Mouse (Mus musculus): ENCODE measurements at regions not wholly inside any gene's neighbourhood (a gene's known extent, or its start where the extent isn't known, plus 50 kb on each side); places are given as distances from the start of the nearest gene placed in this dataset.

- no peak for DNase-seq (ENCODE audit: low spot score in 2 of 2)
Observed at GRCm38 (mm10) chr13:102576871-102577662, 116.3 kb upstream of the Cd180 start.

DNA sequence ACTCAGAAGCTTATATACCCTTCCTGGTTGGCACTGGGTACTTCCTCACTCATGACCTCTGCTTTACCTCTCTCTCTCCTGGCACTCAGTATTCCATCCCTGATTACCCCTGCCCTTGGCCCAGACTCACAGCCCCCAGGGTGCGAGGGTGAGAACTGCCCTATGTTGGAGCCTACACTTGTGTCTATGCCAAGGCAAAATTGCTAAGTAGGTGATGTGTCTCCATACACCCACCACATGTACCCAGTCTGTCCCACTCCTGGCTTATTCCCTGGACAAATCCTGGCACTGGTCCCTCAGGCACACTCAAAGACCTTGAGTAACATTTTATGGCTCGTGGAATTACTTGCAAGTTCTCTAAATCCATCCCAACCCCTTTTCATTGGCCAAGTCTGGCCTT, 114.5 kb upstream of the Cd180 start:
- no peak for DNase-seq (ENCODE audit: low spot score in 2 of 2)

DNA sequence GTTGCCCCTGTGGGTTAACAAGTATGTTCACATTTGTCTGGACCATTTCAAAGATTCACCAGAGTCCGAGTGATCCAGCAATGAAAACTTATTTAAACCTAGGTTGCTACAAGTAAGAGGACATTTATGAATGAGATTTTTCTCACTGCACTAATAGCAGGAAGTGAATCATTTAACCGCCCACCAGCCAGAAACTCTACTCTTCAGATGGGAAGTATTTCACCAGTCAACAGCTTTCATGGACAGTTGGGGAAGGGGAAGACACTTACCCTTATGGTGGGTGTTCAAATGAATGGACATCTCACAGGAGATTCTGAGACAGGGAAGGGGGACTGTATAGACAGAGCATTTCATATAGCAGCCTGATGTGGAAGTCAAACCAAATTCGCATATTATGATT, 113.7 kb upstream of the Cd180 start:
- DNase-seq (ENCODE audit: low spot score in 2 of 2), result no peak

GRCm38 (mm10) chr13:102583984-102584645, 109.2 kb upstream of the Cd180 start:
- DNase-seq (ENCODE audit: low spot score in 2 of 2), result no peak

- no peak for DNase-seq (ENCODE audit: low spot score in 2 of 2)
Observed at GRCm38 (mm10) chr13:102586215-102586614, 107.1 kb upstream of the Cd180 start.

- no peak for DNase-seq (ENCODE audit: low spot score in 2 of 2)
Observed at GRCm38 (mm10) chr13:102589680-102590435, 103.5 kb upstream of the Cd180 start.

DNA sequence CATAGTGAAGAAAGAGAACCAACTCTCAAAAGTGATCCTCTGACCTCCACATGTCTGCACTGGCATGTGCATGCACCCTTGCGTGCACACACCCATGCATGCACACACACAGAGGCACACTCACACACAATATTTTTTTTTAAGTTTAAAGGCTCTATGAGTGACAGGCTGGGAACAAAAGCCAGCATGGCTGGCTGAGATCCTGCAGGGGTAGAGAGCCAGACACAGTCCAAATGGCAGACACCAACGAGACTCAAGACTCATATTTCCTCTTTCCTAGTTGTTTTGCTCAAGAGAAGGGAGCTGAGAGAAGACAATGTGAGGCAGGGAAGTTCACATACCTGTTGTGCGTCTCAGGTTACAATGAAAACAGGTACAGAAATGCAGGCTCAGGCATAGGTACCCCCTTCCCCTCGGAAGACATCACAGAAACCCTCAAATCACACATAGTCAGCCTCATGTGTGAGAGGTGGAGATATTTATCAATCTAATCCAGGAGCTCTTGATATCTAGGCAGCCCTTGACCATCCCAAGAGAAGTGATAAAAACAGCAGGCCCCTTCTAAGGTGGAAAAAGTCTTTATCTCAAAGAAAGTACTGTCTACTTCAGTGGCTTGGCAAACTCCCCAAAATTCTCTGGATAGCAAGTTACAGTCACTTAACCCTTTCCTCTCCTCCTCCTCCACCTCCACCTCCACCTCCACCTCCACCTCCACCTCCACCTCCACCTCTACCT, 101.4 kb upstream of the Cd180 start:
- DNase-seq (ENCODE audit: low spot score in 2 of 2), result no peak

DNA sequence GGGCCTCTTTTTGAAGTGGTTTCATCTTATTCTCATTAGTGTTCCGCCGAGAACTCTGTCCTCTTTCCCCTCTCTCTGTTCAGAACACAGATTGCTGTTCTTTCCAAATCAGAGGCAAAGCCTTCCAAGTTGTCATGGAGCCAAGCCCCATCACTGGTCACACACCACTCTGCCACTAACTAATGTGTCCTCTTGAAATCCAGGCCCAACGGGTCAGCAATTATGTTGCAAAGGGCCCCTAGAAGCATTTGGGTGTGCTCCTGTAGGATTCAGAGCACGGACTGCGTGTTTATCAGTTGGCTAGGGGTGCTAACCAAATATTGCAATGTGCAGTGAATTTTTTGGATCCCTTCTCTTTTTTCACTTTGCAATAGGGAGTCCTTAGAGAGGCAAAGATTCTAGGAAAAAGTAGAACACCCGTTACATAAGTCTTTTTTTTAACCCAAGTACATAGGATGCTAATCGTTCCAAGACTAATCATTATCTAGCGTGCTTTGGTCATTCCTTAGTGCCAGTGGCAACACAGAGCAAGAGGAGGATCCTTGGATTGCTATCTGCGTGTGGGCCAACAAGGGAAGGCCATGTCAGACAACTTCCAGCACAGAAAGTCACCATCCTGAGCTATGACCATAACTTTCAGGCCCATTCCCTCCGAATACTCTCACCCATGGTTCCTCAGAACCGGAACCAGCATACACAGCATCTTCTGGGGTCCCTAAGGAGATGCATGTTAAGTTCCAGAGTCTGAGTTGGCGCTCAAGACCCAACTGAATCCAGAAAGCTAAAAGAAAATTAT, 99.8 kb upstream of the Cd180 start:
- DNase-seq (ENCODE audit: low spot score in 2 of 2), result peak; percentile 60 to 67

DNA sequence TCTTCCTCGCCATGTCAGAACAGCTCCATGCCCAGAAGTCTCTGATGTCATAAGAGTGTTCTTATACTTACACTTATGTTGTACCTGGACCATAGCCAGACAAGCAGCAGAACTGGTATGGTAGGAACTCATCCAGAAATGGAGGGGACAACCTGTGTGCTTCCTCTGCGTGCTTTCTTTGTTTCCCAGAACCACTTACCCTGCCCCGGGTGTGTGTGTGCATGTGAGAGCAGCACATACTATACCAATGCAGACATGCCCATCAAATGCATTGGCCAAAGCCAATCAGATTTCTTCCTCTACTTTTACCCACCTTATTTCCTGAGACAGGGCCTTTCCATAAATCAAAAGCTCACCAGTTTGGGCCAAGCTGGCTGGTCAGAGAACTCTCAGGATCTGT, 99.2 kb upstream of the Cd180 start:
- DNase-seq (ENCODE audit: low spot score in 2 of 2), result no peak

DNA sequence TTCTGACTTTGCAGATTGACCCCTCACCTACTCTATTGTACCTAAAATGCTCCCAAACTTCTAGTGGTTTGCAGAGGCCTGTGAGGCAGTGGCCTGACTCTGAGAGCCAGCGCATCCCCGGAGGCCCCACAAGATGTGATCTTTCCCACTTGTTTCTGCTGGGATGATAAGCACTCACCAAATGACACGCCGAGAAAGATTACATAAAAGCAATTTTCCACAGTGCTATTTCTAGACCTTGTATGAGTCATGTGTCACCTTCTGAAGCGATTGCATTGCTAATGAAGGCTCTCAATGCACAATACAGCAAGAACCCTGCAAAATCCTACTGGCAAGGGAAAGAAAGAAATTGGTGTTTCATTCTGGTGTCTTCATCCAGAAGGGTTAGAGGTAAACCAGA, 97.8 kb upstream of the Cd180 start:
- no peak for DNase-seq (ENCODE audit: low spot score in 2 of 2)

DNA sequence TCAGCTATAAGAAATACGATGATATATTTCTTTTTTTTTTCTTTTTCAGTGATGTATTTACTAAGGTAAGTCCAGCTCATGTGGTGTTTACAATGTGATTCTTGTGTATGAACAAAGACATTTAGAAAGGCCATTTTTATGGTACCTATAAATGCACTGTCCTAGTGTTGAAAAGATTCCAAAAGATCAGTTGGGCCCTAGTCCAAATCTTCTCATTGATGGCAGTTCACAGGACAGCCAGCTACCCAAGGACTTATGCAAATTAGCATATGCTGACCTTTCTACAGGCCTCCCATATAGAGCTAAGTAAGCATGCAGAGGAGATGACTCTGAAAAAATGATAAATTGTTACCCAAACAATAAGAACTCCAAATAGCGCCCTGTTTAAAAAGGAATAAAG, 97.3 kb upstream of the Cd180 start:
- DNase-seq (ENCODE audit: low spot score in 2 of 2), result no peak

DNA sequence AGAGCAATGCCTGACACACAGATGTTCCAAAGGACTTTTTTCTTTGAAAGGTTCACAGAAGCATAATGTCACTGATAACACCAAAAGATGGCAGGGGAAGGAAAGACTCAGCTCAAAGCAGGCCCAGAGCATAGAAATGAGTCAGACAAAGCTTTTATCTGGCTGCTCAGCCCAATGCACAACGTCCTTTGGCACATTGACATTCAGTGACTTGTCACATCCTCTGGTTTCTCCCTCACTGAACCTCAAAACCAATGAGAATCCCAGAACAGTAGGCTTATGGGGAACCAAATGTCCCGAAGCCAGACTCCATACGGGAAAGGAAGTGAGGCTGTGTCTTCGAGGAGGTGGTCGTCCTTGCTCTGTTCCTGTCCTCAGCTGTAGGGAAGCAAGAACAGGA, 95.2 kb upstream of the Cd180 start:
- no peak for DNase-seq (ENCODE audit: low spot score in 2 of 2)

DNA sequence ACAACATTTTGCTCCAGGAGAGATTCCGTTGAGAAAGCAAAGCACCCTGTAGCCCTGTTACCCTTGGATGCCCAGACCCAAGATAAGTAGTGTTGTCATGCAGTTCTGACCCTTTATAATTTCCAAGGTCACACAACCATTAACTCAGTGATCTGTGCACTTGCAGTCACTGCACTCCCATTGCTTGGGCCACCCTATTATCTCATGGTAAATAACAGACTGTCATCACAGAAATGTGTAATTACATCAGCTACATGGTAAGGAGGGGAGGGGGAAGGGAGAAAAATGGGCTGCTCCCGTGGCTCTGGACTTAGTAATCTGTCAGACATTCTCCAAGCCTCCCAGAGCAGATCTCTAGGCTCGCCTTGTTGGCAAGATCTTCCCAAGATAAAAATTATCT, 93.8 kb upstream of the Cd180 start:
- no peak for DNase-seq (ENCODE audit: low spot score in 2 of 2)

GRCm38 (mm10) chr13:102600026-102600425, 93.3 kb upstream of the Cd180 start:
- no peak for DNase-seq (ENCODE audit: low spot score in 2 of 2)

DNA sequence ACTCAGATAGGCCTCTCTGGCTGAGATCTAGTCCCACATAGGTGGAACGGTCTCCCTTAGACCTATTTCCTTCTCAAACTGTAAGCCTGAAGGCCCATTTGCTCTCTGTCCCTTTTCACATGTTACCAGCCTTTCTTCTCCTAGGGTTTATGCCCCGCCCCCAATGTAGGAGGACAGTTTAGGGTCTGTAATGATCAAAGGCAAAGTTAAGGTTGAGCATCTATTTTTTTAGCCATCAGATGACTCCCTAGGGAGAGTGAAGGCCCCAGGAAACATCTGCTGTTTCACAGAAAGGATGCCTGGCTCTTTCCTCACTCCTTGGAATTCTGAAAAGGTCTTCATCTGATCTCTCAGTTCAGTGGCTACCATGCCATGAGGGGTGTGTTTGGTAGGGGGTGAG, 68.9 kb upstream of the Cd180 start:
- no peak for DNase-seq (ENCODE audit: low spot score in 2 of 2)

DNA sequence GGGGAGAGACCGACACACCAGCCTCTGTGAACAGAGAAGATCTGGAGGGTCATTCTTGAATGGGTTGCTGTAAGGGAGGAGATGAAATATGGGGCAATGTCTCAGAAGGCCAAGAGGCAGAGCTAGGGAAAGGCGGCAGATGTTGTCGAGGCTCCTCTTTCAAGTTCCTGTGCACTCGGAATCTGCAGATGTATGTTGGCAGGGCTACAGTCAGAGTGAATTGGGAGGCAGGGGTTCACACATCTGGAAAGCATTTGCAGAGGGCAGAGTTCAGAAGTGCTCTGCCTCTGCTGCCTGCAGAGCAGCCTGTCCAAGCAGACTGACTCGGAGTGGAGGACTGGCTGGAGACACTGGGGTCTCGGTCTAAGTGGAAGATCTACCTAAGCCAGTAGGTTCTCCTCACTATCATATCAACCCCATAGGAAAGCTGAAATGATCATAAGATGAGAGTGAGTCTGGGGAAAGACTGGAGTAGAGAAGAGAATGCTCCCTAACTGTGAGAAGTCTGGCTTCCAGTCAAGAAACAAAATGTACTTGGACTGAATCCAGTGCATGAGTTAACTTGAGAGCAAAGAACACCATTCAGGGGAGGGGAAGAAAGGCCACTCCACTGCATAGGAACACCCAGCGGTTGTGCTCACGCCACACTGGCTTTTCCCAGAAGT, 68.1 kb upstream of the Cd180 start:
- peak; percentile 27 to 72 for DNase-seq (ENCODE audit: low spot score in 2 of 2)

DNA sequence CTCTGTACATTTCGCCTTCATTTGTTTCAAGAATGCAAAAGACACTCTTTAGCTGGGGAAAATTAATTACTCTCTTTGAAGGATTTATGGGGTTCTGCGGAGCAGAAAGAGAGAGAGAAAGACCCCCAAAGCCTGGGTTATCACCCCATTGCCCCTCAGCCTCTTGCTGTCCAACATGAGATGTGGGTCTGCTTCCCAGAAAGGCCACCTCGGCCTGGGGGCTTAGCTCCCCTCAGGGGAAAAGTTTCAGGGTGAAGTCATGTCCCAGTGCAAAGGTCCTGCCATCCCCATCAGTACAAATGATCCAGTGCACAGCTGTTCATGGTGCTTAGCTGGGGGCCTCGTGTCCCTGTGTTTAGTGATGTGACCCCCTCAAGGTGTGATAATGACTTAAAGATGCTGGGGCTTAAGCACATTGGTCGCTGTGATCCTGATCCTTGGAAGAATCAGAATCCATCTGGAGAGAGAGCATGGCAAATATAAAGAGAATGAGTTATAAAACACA, 67.5 kb upstream of the Cd180 start:
- DNase-seq (ENCODE audit: low spot score in 2 of 2), result no peak

DNA sequence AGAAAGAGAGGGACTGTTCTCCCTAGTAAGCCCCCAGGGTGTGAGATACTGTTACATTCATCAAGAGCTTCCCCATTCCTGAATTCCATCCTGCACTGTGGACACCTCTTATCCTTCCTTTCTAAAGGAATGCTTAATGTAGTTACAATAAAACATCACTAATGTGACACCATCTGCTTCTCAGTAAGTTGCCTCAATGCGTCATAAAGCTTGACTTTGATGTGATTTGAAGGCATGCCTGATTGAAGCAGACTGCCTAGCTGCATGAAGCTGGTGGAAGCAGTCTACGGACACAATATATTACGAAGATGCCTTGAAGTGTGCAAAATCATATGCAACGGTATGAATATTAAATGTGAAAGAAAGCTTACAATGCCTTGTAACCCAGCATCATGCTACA, 65.6 kb upstream of the Cd180 start:
- no peak for DNase-seq (ENCODE audit: low spot score in 2 of 2)

GRCm38 (mm10) chr13:102629176-102629575, 64.2 kb upstream of the Cd180 start:
- no peak for DNase-seq (ENCODE audit: low spot score in 2 of 2)

Data from gastrocnemius, adult 8-10 months (tissue).